Mouse (Mus musculus): ENCODE measurements around the gene Dvl2. TPM values are rescaled to one million over a fixed set of nuclear protein-coding genes. Genes with fewer than 3 reads are reported as not detected.

Dvl2 gene
- total and polyA plus RNA-seq, 2 experiments from 2014 or later = 18.1 to 37.3 TPM

GRCm38 (mm10) chr11:70029130-70029801 is 28.9 kb downstream of the Dvl2 start:
- peaks cover 36% of the 10 kb centered on the region for H3K4me1 ChIP-seq (ENCODE audit: insufficient read depth, low read length)
- peak overlapping the region; percentile 60 for H3K4me2 ChIP-seq (ENCODE audit: low read depth, low read length)
- H3K9ac ChIP-seq (replicated peaks; ENCODE audit: low read length) = peak overlapping the region; percentile 43
- H3K27me3 ChIP-seq (ENCODE audit: insufficient read depth, low read length) = no peaks in the 10 kb centered on the region
- WGBS = 2% methylated on average over 20 of the region's 20 CpGs
- no peak for TF ChIP-seq CTCF (IDR thresholded peaks at IDR 0.05; ENCODE audit: low read depth)
- H3K4me3 ChIP-seq (ENCODE audit: low read length) = peak overlapping the region; percentile 27
- DNase-seq (ENCODE audit: low spot score) (peak; percentile 98), ATAC-seq (peak; percentile 93)
- peak overlapping the region; percentile 89 for H3K27ac ChIP-seq
- H3K36me3 ChIP-seq (ENCODE audit: insufficient read depth, low read length) = peaks cover 22% of the 10 kb centered on the region
- no peaks in the 10 kb centered on the region for H3K9me3 ChIP-seq (ENCODE audit: low read length)

GRCm38 (mm10) chr11:70029829-70030550 is 29.6 kb downstream of the Dvl2 start:
- DNase-seq (ENCODE audit: low spot score) = peak; percentile 47
- Histone ChIP-seq H3K9me3 (ENCODE audit: low read length) (no peaks in the 10 kb centered on the region), H3K36me3 (ENCODE audit: insufficient read depth, low read length) (peaks cover 26% of the 10 kb centered on the region), H3K4me1 (ENCODE audit: insufficient read depth, low read length) (peaks cover 36% of the 10 kb centered on the region), H3K4me2 (ENCODE audit: low read depth, low read length) (peak overlapping the region; percentile 60), H3K27ac (peak overlapping the region; percentile 89), H3K27me3 (ENCODE audit: insufficient read depth, low read length) (no peaks in the 10 kb centered on the region), H3K9ac (replicated peaks; ENCODE audit: low read length) (peak overlapping the region; percentile 38), H3K4me3 (ENCODE audit: low read length) (peak overlapping the region; percentile 27)
- TF ChIP-seq CTCF (IDR thresholded peaks at IDR 0.05; ENCODE audit: low read depth) = no peak
- 18% methylated on average over 11 of the region's 11 CpGs for WGBS
- peak; percentile 38 for ATAC-seq

- H3K27me3 ChIP-seq (ENCODE audit: insufficient read depth, low read length) = no peaks in the 10 kb centered on the region
- TF ChIP-seq CTCF (IDR thresholded peaks at IDR 0.05; ENCODE audit: low read depth) = no peak
- H3K4me3 ChIP-seq (ENCODE audit: low read length) = no peak overlapping the region
- peak overlapping the region; percentile 89 for H3K27ac ChIP-seq
- ATAC-seq (no peak), DNase-seq (ENCODE audit: low spot score) (no peak)
- no peaks in the 10 kb centered on the region for H3K9me3 ChIP-seq (ENCODE audit: low read length)
- peak overlapping the region; percentile 60 for H3K4me2 ChIP-seq (ENCODE audit: low read depth, low read length)
- H3K36me3 ChIP-seq (ENCODE audit: insufficient read depth, low read length) = peaks cover 26% of the 10 kb centered on the region
- H3K4me1 ChIP-seq (ENCODE audit: insufficient read depth, low read length) = peaks cover 36% of the 10 kb centered on the region
- H3K9ac ChIP-seq (replicated peaks; ENCODE audit: low read length) = peak overlapping the region; percentile 38; the same call in 1 of the 2 replicates
- 91% methylated on average over 28 of the region's 28 CpGs for WGBS
Measured at GRCm38 (mm10) chr11:70030651-70031320, 30.4 kb downstream of the Dvl2 start.

GRCm38 (mm10) chr11:70031321-70031670 is 30.9 kb downstream of the Dvl2 start:
- no peak overlapping the region for H3K9ac ChIP-seq (replicated peaks; ENCODE audit: low read length)
- DNase-seq (ENCODE audit: low spot score) (no peak), ATAC-seq (no peak)
- peaks cover 34% of the 10 kb centered on the region for H3K4me1 ChIP-seq (ENCODE audit: insufficient read depth, low read length)
- WGBS = 91% methylated on average over 11 of the region's 11 CpGs
- H3K27me3 ChIP-seq (ENCODE audit: insufficient read depth, low read length) = no peaks in the 10 kb centered on the region
- no peak overlapping the region for H3K4me2 ChIP-seq (ENCODE audit: low read depth, low read length)
- H3K9me3 ChIP-seq (ENCODE audit: low read length) = no peaks in the 10 kb centered on the region
- no peak for TF ChIP-seq CTCF (IDR thresholded peaks at IDR 0.05; ENCODE audit: low read depth)
- no peak overlapping the region for H3K4me3 ChIP-seq (ENCODE audit: low read length)
- no peak overlapping the region for H3K27ac ChIP-seq
- peaks cover 26% of the 10 kb centered on the region for H3K36me3 ChIP-seq (ENCODE audit: insufficient read depth, low read length)

- Histone ChIP-seq H3K4me3 (ENCODE audit: low read length) (no peak overlapping the region), H3K4me2 (ENCODE audit: low read depth, low read length) (no peak overlapping the region), H3K27ac (no peak overlapping the region), H3K27me3 (ENCODE audit: insufficient read depth, low read length) (no peaks in the 10 kb centered on the region), H3K36me3 (ENCODE audit: insufficient read depth, low read length) (peaks cover 38% of the 10 kb centered on the region), H3K9ac (replicated peaks; ENCODE audit: low read length) (no peak overlapping the region), H3K4me1 (ENCODE audit: insufficient read depth, low read length) (no peaks in the 10 kb centered on the region), H3K9me3 (ENCODE audit: low read length) (no peaks in the 10 kb centered on the region)
- DNase-seq (ENCODE audit: low spot score) = no peak
- WGBS = 80% methylated on average over 7 of the region's 7 CpGs
- TF ChIP-seq CTCF (IDR thresholded peaks at IDR 0.05; ENCODE audit: low read depth) = no peak
- ATAC-seq = no peak
Measured at GRCm38 (mm10) chr11:70038174-70038573, 37.8 kb downstream of the Dvl2 start.

- H3K4me3 ChIP-seq (ENCODE audit: low read length) = no peak overlapping the region
- no peak for DNase-seq (ENCODE audit: low spot score)
- TF ChIP-seq CTCF (IDR thresholded peaks at IDR 0.05; ENCODE audit: low read depth) = no peak
- H3K9me3 ChIP-seq (ENCODE audit: low read length) = no peaks in the 10 kb centered on the region
- ATAC-seq = no peak
- WGBS = 92% methylated on average over 10 of the region's 10 CpGs
- no peak overlapping the region for H3K9ac ChIP-seq (replicated peaks; ENCODE audit: low read length)
- H3K27ac ChIP-seq = no peak overlapping the region
- peaks cover 44% of the 10 kb centered on the region for H3K36me3 ChIP-seq (ENCODE audit: insufficient read depth, low read length)
- H3K4me1 ChIP-seq (ENCODE audit: insufficient read depth, low read length) = no peaks in the 10 kb centered on the region
- no peak overlapping the region for H3K4me2 ChIP-seq (ENCODE audit: low read depth, low read length)
- H3K27me3 ChIP-seq (ENCODE audit: insufficient read depth, low read length) = no peaks in the 10 kb centered on the region
Measured at GRCm38 (mm10) chr11:70039631-70040030, 39.2 kb downstream of the Dvl2 start.
